Mouse (Mus musculus): ENCODE results near the gene Mrpl14. TPM values are rescaled to one million over a fixed set of nuclear protein-coding genes. Genes with fewer than 3 reads are reported as not detected.
A peak's percentile ranks its signal among the peaks of the same experiment; 100 is the strongest.

The Mrpl14 gene
- polyA plus RNA-seq, 1 experiment: 39.0 TPM

DNA sequence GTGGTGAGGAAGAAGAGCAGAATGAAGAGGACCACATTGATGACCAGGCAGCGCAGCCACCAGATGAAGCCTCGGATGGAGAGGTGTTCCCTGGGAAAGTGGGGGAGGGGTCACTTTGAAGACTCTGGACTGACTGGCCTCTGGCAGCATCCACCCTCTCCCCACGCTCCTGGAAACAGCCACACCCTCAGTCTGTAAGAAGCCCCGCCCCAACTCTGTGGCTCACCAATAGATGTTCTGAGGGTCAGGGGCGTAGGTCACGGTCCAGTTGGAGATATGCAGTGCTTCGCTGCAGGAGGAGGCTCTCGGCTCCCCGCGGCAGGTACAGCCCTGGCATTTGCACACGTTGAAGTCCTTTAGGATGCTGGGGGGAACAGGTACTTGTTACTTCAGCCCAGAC lies 20.0 kb upstream of the Mrpl14 start:
- TF ChIP-seq POLR2A (IDR thresholded peaks at IDR 0.05; ENCODE audit: low read depth, low read length): no peak
- TF ChIP-seq CTCF (IDR thresholded peaks at IDR 0.05; ENCODE audit: borderline replicate concordance, insufficient read depth, low read length): no peak
- Histone ChIP-seq H3K27ac (ENCODE audit: insufficient read depth, low read length) (no peak overlapping the region), H3K4me1 (ENCODE audit: control insufficient read depth, insufficient read depth, low read length) (no peaks in the 10 kb centered on the region), H3K4me3 (ENCODE audit: insufficient read depth, low read length) (no peak overlapping the region)

DNA sequence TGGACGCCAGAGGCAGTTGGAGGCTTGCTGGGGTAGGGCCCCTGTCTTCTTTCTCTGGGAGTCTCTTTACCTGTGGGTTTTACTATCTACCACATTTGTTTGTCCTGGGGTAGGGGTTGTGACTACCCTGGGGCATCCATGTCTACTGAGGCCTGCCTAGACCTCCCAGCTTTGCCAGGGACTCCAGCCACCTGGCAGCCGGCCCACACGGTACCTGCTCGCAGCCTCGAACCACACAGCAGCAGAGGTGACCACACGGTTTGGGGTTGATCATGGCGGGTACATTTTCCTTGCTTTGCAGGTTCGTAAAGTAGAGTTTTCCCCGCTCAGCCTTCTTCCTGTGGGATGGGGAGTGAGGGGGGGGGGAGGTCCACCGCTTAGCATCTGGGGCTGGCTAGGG lies 18.6 kb upstream of the Mrpl14 start:
- H3K27ac ChIP-seq (ENCODE audit: insufficient read depth, low read length): no peak overlapping the region
- H3K4me1 ChIP-seq (ENCODE audit: control insufficient read depth, insufficient read depth, low read length): no peaks in the 10 kb centered on the region
- no peak overlapping the region for H3K4me3 ChIP-seq (ENCODE audit: insufficient read depth, low read length)
- TF ChIP-seq POLR2A (IDR thresholded peaks at IDR 0.05; ENCODE audit: low read depth, low read length): no peak
- no peak for TF ChIP-seq CTCF (IDR thresholded peaks at IDR 0.05; ENCODE audit: borderline replicate concordance, insufficient read depth, low read length)

DNA sequence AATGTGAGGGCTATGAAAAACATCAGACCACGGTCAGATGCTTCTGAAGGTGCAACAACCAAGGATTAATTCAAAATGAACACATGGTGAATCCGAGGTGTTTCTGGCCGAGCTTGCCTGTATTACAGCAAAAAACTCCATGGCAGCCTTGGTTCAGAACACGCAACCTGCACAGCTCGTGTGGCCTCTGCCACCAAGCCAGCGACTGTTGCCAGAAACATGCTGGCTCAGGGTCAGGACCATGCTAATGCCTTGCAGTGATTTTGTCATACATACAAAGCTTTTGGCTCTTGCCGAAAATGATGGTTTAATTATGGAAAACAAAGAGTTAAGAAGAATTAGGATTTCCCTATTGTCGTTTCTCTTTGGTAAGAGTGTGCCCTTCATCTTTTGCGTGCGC lies 18.1 kb upstream of the Mrpl14 start:
- no peak overlapping the region for H3K27ac ChIP-seq (ENCODE audit: insufficient read depth, low read length)

DNA sequence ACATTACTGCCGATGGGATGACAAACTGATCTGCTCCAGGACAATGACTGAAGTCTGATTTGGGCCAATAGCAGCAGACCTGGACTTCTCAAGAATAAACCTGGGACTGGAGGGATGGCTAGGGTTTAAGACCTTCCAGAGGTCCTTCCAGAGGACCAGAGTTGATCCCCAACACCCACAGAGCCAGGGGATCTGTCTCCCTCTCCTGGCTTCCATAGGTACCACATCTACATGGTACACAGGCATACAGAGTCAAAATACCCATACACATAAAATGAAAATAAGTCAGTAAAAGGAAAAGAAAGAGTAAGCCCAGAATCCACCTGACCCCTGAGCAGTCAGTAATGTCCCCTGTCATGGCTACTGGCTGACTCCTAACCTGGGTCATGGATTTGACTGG lies 14.3 kb upstream of the Mrpl14 start:
- H3K27ac ChIP-seq (ENCODE audit: insufficient read depth, low read length): no peak overlapping the region
- H3K4me1 ChIP-seq (ENCODE audit: control insufficient read depth, insufficient read depth, low read length): no peaks in the 10 kb centered on the region
- H3K4me3 ChIP-seq (ENCODE audit: insufficient read depth, low read length): no peak overlapping the region
- TF ChIP-seq CTCF (IDR thresholded peaks at IDR 0.05; ENCODE audit: borderline replicate concordance, insufficient read depth, low read length) (peak; percentile 21; the same call in 1 of the 2 replicates), POLR2A (IDR thresholded peaks at IDR 0.05; ENCODE audit: low read depth, low read length) (no peak)

More for the DNA sequence above, 18.1 kb upstream of the Mrpl14 start:
- no peak for TF ChIP-seq POLR2A (IDR thresholded peaks at IDR 0.05; ENCODE audit: low read depth, low read length)
- TF ChIP-seq CTCF (IDR thresholded peaks at IDR 0.05; ENCODE audit: borderline replicate concordance, insufficient read depth, low read length): no peak
- Histone ChIP-seq H3K4me1 (ENCODE audit: control insufficient read depth, insufficient read depth, low read length) (no peaks in the 10 kb centered on the region), H3K4me3 (ENCODE audit: insufficient read depth, low read length) (no peak overlapping the region)

DNA sequence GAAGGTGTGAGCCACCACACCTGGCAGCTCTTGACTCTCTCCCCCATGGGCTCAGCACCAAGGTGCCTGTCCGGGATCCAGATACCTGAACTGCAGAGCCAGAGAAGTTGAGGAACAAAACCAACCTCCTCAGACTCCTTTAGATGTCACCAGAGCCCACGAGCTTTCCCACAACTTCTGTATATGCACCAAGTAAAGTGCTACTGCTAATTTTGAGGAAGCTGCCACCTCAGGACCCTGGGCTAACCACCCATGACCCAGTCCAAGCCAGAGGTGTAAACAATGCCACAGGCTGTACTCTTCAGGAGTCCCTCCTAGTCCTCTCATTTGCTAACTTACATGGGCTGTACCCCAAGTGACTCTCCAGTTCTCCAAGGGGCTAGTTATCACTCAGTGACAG lies 13.5 kb upstream of the Mrpl14 start:
- no peaks in the 10 kb centered on the region for H3K4me1 ChIP-seq (ENCODE audit: control insufficient read depth, insufficient read depth, low read length)
- H3K27ac ChIP-seq (ENCODE audit: insufficient read depth, low read length): no peak overlapping the region
- no peak overlapping the region for H3K4me3 ChIP-seq (ENCODE audit: insufficient read depth, low read length)
- TF ChIP-seq POLR2A (IDR thresholded peaks at IDR 0.05; ENCODE audit: low read depth, low read length) (no peak), CTCF (IDR thresholded peaks at IDR 0.05; ENCODE audit: borderline replicate concordance, insufficient read depth, low read length) (no peak)

DNA sequence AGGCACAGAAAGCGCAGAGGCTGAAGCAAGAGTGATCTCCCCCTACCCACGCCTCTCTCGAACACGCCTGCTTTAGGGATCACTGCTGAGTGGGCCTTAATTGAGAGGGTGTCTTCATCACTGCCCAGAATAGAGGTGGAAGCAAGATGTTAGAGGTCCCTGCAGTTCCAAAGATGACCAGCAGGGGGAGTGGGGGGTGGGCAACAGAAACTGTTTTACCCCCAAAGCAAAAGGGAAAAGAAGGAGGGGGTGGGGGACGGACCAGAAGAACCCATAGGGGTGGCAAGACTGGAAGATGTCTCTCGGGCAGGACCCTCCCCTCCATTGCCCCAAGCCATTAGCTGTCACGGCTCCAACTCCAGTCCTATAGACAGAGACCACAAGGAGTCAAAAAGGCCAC lies 8.0 kb upstream of the Mrpl14 start:
- TF ChIP-seq CTCF (IDR thresholded peaks at IDR 0.05; ENCODE audit: borderline replicate concordance, insufficient read depth, low read length): 0 out of 2 replicates have a peak, but pooled peaks have one; percentile 12
- no peak for TF ChIP-seq POLR2A (IDR thresholded peaks at IDR 0.05; ENCODE audit: low read depth, low read length)
- Histone ChIP-seq H3K4me3 (ENCODE audit: insufficient read depth, low read length) (no peak overlapping the region), H3K4me1 (ENCODE audit: control insufficient read depth, insufficient read depth, low read length) (no peaks in the 10 kb centered on the region), H3K27ac (ENCODE audit: insufficient read depth, low read length) (no peak overlapping the region)

DNA sequence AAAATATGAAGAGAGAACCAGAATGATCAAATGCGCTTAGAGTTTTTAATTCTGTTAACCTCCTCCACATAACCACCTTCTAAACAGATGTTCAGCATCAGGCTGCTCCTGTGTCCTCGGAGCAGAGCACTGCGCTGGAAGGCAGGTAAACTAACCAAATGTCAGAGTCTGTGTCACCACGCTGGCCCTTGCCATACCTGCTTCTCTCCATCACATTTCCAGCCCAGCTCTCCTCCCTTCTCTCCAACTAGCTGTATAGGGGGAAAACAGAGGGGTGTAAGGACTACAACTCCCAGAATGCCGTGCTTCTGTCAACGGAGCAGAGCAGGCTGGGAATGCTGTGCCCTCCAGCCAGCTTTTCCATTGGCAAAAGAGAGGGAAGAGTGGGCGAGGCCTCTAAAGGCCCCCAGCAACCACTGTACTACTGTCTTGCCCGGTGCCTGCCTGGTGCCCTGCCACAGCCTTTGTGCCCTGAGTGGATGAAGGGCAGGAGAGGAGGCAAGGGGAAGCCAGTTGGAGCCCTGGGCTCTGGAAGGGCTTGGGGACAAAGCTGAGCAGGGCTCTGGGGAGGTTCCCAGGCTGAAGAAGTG lies 5.6 kb upstream of the Mrpl14 start:
- no peak overlapping the region for H3K27ac ChIP-seq (ENCODE audit: insufficient read depth, low read length)
- H3K4me1 ChIP-seq (ENCODE audit: control insufficient read depth, insufficient read depth, low read length): no peaks in the 10 kb centered on the region
- H3K4me3 ChIP-seq (ENCODE audit: insufficient read depth, low read length): no peak overlapping the region
- TF ChIP-seq CTCF (IDR thresholded peaks at IDR 0.05; ENCODE audit: borderline replicate concordance, insufficient read depth, low read length) (no peak), POLR2A (IDR thresholded peaks at IDR 0.05; ENCODE audit: low read depth, low read length) (no peak)

DNA sequence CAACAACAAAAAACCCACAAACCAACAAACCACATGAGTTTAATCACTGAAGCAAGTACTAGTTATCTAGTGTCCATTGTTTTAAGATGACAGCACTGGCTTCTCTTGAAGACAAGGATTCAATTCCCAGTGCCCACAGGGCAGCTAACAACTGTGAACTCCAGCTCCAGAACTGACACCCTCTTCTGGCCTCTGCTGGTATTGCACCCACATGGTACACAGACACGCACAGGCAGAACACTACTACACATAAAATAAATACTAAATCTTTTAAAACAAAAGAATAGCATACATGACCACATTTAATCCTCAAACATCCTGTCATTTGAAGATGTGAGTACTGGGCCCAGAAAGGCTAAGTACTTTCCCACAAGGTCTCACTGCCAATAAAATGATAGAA lies 4.5 kb upstream of the Mrpl14 start:
- TF ChIP-seq POLR2A (IDR thresholded peaks at IDR 0.05; ENCODE audit: low read depth, low read length): no peak
- TF ChIP-seq CTCF (IDR thresholded peaks at IDR 0.05; ENCODE audit: borderline replicate concordance, insufficient read depth, low read length): 0 out of 2 replicates have a peak, but pooled peaks have one; percentile 5
- no peaks in the 10 kb centered on the region for H3K4me1 ChIP-seq (ENCODE audit: control insufficient read depth, insufficient read depth, low read length)
- no peak overlapping the region for H3K27ac ChIP-seq (ENCODE audit: insufficient read depth, low read length)
- H3K4me3 ChIP-seq (ENCODE audit: insufficient read depth, low read length): no peak overlapping the region

DNA sequence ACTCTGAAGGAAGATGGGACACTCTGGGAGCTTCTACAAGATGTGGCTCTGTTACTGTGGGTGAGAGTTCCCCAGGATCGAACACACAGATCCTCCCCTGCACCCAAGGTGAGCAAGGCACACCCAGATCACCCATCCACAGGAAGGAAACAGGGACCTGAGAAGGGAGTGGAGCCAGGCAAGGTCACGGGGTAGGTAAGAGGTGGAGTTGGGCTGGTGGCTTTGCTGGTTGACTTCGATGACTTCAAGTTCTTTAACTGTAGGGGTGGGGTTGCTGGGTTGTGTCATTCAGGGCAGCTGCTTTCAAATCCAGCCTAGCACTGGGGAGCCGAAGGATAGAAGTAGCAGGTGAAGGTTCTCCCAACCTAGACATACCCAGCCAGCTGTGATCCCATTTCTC lies 3.3 kb upstream of the Mrpl14 start:
- Histone ChIP-seq H3K4me1 (ENCODE audit: control insufficient read depth, insufficient read depth, low read length) (no peaks in the 10 kb centered on the region), H3K27ac (ENCODE audit: insufficient read depth, low read length) (no peak overlapping the region), H3K4me3 (ENCODE audit: insufficient read depth, low read length) (no peak overlapping the region)
- TF ChIP-seq POLR2A (IDR thresholded peaks at IDR 0.05; ENCODE audit: low read depth, low read length): no peak
- no peak for TF ChIP-seq CTCF (IDR thresholded peaks at IDR 0.05; ENCODE audit: borderline replicate concordance, insufficient read depth, low read length)

DNA sequence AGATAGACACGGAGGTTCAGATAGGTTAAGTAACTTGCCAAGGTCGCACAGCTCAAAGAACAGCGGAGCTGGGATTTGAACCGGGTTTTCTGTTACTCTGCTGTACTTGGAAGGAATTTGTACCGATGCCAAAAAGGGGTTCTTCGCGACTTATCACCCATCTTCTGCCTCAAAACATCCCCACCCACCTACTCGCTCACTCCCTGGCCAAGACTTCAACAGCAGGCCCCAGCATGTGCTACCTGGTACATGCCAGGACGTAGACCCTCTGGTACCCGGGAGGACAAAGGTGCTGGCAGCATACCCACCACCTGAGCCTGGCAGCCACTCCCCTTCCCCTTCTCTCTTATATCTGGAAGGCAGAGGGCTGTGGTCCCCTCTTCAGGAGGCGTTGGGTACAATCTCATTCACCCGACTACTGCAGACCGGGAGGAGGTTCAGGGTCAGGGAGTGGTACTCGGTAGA lies 1.4 kb upstream of the Mrpl14 start:
- H3K4me1 ChIP-seq (ENCODE audit: control insufficient read depth, insufficient read depth, low read length): no peaks in the 10 kb centered on the region
- peak overlapping the region; percentile 80 for H3K4me3 ChIP-seq (ENCODE audit: insufficient read depth, low read length)
- H3K27ac ChIP-seq (ENCODE audit: insufficient read depth, low read length): no peak overlapping the region
- TF ChIP-seq POLR2A (IDR thresholded peaks at IDR 0.05; ENCODE audit: low read depth, low read length) (no peak), CTCF (IDR thresholded peaks at IDR 0.05; ENCODE audit: borderline replicate concordance, insufficient read depth, low read length) (no peak)
